Mouse (Mus musculus) heart, embryonic 13.5 days (tissue): ENCODE data around the gene Il22. TPM values are rescaled to one million over a fixed set of nuclear protein-coding genes. Genes with fewer than 3 reads are reported as not detected.
"Not testable (repeated sequence)": the region's sequence is repeated elsewhere in the genome, so short reads cannot be mapped to it uniquely, and the experiment has no call there.

Experiments
- ATAC-seq: fragments of 200-750 bp; cut with Nextera tagmentation; 2 replicates; pipeline ENCODE4 v1.8.0; 2017; ENCODE audit warnings: moderate TSS enrichment; ENCODE audit not compliant: insufficient number of reproducible peaks, low FRiP score, low TSS enrichment; ENCODE audit errors: extremely low read depth
- H3K27ac ChIP-seq: fragments of 300-500 bp; sonication (generic); replicated peaks from 2 replicates; pipeline ENCODE4 v1.5.1; 2015; ENCODE audit warnings: moderate library complexity, mild to moderate bottlenecking, inconsistent platforms
- H3K27me3 ChIP-seq: fragments of 300-500 bp; sonication (generic); replicated peaks from 2 replicates; pipeline ENCODE4 v1.6.1; 2015; ENCODE audit warnings: mild to moderate bottlenecking, inconsistent platforms
- H3K36me3 ChIP-seq: fragments of 300-500 bp; sonication (generic); 2 replicates; pipeline ENCODE4 v1.6.1; 2015; ENCODE audit warnings: mild to moderate bottlenecking, inconsistent platforms
- H3K4me1 ChIP-seq: fragments of 300-500 bp; sonication (generic); 2 replicates; pipeline ENCODE4 v1.6.1; 2015; ENCODE audit warnings: inconsistent platforms
- H3K4me2 ChIP-seq: fragments of 300-500 bp; sonication (generic); 2 replicates; pipeline ENCODE4 v1.6.1; 2015; ENCODE audit warnings: inconsistent platforms, mild to moderate bottlenecking, moderate library complexity
- H3K4me3 ChIP-seq: fragments of 300-500 bp; sonication (generic); 2 replicates; pipeline ENCODE4 v1.5.1; 2015; ENCODE audit warnings: moderate library complexity, mild to moderate bottlenecking, inconsistent platforms
- H3K9ac ChIP-seq: fragments of 300-500 bp; sonication (generic); 2 replicates; pipeline ENCODE4 v1.6.1; 2015; ENCODE audit warnings: inconsistent platforms, mild to moderate bottlenecking, moderate library complexity
- H3K9me3 ChIP-seq: fragments of 300-500 bp; sonication (generic); 2 replicates; pipeline ENCODE4 v1.6.1; 2016; ENCODE audit warnings: inconsistent platforms
- WGBS: fragments of 180-500 bp; shearing (Covaris S2); methylation state at CpG from one replicate; pipeline ENCODE4 v1.1.7; 2015; ENCODE audit warnings: mixed read lengths; 5-methylcytosine and 5-hydroxymethylcytosine counted together
- polyA plus RNA-seq: library from polyadenylated mRNA; unstranded; fragments of >200 nt; fragmentation: Nextera tagmentation; extraction: Ambion mirVana; gene quantifications from 2 replicates; pipeline ENCODE4 v1.2.1, GENCODE M21; 2015

The Il22 gene
- polyA plus RNA-seq, 1 experiment from 2014 or later, result not detected

DNA sequence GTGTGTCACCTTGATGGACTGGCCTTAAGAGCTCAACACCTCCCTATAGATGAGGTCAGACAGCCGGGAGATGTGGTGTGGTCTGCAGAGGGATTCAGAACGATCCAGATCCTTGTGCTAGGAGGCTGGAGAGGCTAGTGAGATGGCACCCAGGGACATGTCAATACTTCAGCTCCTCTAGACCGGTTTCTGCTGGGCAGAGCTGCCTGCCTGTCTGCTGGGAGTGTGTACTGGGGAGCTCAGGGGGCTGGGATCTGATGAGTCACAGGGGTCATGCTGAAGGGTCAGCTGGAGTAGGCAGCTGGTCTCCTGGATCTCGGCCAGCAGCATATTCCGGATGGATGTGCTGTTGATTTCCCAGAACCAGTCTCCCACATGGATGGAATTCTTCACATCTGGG is 27.9 kb downstream of the Il22 start:
- H3K27ac ChIP-seq, H3K36me3 ChIP-seq, H3K9ac ChIP-seq, H3K9me3 ChIP-seq, H3K4me2 ChIP-seq, H3K4me1 ChIP-seq, ATAC-seq, H3K27me3 ChIP-seq, H3K4me3 ChIP-seq: not testable (repeated sequence)
- no CpG with 5 or more reads among the region's 5 CpGs for WGBS

- ATAC-seq, H3K27me3 ChIP-seq, H3K4me3 ChIP-seq, H3K9ac ChIP-seq, H3K27ac ChIP-seq, H3K9me3 ChIP-seq, H3K4me1 ChIP-seq, H3K36me3 ChIP-seq, H3K4me2 ChIP-seq: not testable (repeated sequence)
- no CpG with 5 or more reads among the region's 13 CpGs for WGBS
These were observed 35.9 kb downstream of the Il22 start, which contains the start of gene Gm32717 for GRCm38 (mm10) chr10:118240680-118241079. Gene Gm32717, minus strand, starts transcription at chr10:118240780.

- H3K4me2 ChIP-seq, H3K4me1 ChIP-seq, H3K4me3 ChIP-seq, H3K9me3 ChIP-seq, H3K27ac ChIP-seq, H3K36me3 ChIP-seq, H3K9ac ChIP-seq, ATAC-seq, H3K27me3 ChIP-seq: not testable (repeated sequence)
- WGBS, result 70% methylated on average over 11 of the region's 11 CpGs
These were observed 44.4 kb downstream of the Il22 start for GRCm38 (mm10) chr10:118249006-118249595.

DNA sequence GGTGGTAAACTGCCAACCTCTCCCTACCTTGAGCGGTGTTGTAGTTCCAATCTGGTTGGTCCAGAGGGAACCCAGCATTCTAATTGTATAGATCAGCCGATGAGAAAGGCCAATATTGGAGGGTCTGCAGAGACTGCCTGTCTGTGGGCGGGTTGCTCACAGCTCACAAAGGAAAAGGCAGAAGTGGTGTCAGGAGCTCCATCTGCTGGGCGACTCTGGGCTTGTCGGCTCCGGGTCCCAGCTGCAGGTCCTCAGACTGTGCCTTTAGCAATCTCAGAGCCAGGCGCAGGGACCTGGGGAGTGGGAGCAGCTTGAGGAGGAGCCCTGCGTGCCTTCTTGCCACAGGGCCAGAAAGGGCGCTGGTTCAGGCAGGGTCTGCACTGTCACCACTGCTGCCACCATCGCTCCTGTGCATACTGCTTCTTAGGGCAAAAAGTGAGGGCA is 46.1 kb downstream of the Il22 start:
- H3K9ac ChIP-seq, result no peak overlapping the region
- H3K27me3 ChIP-seq, result no peaks in the 10 kb centered on the region
- ATAC-seq, result no peak
- H3K4me2 ChIP-seq, result no peak overlapping the region
- WGBS, result 56% methylated on average over 10 of the region's 10 CpGs
- no peak overlapping the region for H3K27ac ChIP-seq
- H3K36me3 ChIP-seq, result no peaks in the 10 kb centered on the region
- no peaks in the 10 kb centered on the region for H3K4me1 ChIP-seq
- no peak overlapping the region for H3K4me3 ChIP-seq
- no peaks in the 10 kb centered on the region for H3K9me3 ChIP-seq

GRCm38 (mm10) chr10:118258388-118258787 is 53.6 kb downstream of the Il22 start, which contains the start of gene Gm32802:
Gene Gm32802, plus strand, starts transcription at chr10:118258688.
- H3K9me3 ChIP-seq, H3K27me3 ChIP-seq, H3K9ac ChIP-seq, H3K36me3 ChIP-seq, H3K4me3 ChIP-seq, H3K4me1 ChIP-seq, H3K27ac ChIP-seq, ATAC-seq, H3K4me2 ChIP-seq: not testable (repeated sequence)
- WGBS, result no CpG with 5 or more reads among the region's 13 CpGs

Other genes with a start within 250 kb of the Il22 start
- gene Mdm1, start 63.1 kb upstream of the Il22 start, polyA plus RNA-seq, result 14.1 and 14.4 TPM in 2 replicates
- gene Gm32717, start 35.8 kb downstream of the Il22 start, polyA plus RNA-seq, result not detected in 2 replicates
- not detected in 2 replicates for gene Gm32802, start 53.7 kb downstream of the Il22 start, polyA plus RNA-seq
- gene Iltifb, start 90.1 kb downstream of the Il22 start, polyA plus RNA-seq, result not detected in 2 replicates
- gene Gm9040, start 122.0 kb downstream of the Il22 start, polyA plus RNA-seq, result not detected in 2 replicates
- gene Gm9044, start 127.5 kb downstream of the Il22 start, polyA plus RNA-seq, result not detected in 2 replicates
- 0.08 TPM in 1 of 2 replicates, not detected in the other for gene Gm9045, start 132.9 kb downstream of the Il22 start, polyA plus RNA-seq
- gene Gm9046, start 138.3 kb downstream of the Il22 start, polyA plus RNA-seq, result not detected in 2 replicates
- gene Gm9048, start 143.7 kb downstream of the Il22 start, polyA plus RNA-seq, result not detected in 2 replicates
- gene Gm9049, start 149.2 kb downstream of the Il22 start, polyA plus RNA-seq, result 0.08 TPM in 1 of 2 replicates, not detected in the other
- gene Ifng, start 236.1 kb downstream of the Il22 start, polyA plus RNA-seq, result not detected in 2 replicates